Mouse (Mus musculus): ENCODE data around the gene Cfap70. TPM values are rescaled to one million over a fixed set of nuclear protein-coding genes. Genes with fewer than 3 reads are reported as not detected.

Gene Cfap70
- polyA plus RNA-seq, 1 experiment from 2014 or later = 0.96 TPM

DNA sequence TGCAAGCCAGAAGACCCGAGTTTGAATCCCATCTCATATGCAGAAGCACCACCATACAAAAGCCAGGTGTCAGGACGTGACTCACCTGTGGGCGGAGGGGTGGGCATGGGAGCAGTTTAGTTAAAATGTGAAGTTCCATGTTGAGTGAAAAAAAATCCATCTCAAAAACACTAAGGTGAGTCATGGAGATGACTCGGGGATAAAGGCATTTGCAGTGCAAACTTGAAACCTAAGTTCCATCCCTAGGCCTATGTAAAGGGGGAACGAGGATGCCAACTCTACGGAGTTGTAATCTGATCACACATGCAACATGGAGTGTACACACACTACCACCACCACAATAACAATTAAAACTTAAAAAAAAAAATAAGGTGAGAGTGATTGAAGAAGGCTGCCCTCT is 29.0 kb downstream of the Cfap70 start:
- Histone ChIP-seq H3K4me2 (no peak overlapping the region), H3K27me3 (replicated peaks) (no peaks in the 10 kb centered on the region), H3K36me3 (no peaks in the 10 kb centered on the region), H3K9me3 (replicated peaks) (no peaks in the 10 kb centered on the region), H3K27ac (replicated peaks) (no peak overlapping the region), H3K4me1 (no peaks in the 10 kb centered on the region), H3K4me3 (replicated peaks) (no peak overlapping the region), H3K9ac (replicated peaks) (no peak overlapping the region)
- ATAC-seq (ENCODE audit: low FRiP score) = no peak
- WGBS = 90% methylated on average over 6 of the region's 6 CpGs

DNA sequence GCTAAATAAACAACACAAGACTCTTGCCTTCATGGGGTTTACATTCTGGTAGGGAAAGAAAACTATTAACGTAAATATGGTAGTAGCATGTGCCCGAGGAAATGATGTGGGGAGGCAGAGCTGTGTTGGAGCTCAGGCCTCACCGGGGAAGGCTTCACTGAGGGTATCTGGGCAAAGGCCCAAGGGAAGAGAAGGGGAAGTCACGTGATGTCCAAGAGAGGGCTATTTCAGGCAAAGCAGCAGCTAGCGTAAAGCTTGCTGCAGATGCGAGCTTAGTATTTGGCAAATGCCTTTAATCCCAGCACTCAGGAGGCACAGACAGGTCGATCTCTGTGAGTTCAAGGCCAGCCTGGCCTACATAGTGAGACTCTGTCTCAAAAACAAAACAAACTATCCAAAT is 29.8 kb downstream of the Cfap70 start:
- no peaks in the 10 kb centered on the region for H3K4me1 ChIP-seq
- H3K9me3 ChIP-seq (replicated peaks) = no peaks in the 10 kb centered on the region
- H3K9ac ChIP-seq (replicated peaks) = no peak overlapping the region
- no peak for ATAC-seq (ENCODE audit: low FRiP score)
- H3K4me3 ChIP-seq (replicated peaks) = no peak overlapping the region
- H3K27ac ChIP-seq (replicated peaks) = no peak overlapping the region
- no peaks in the 10 kb centered on the region for H3K27me3 ChIP-seq (replicated peaks)
- 80% methylated on average over 7 of the region's 7 CpGs for WGBS
- no peaks in the 10 kb centered on the region for H3K36me3 ChIP-seq
- H3K4me2 ChIP-seq = no peak overlapping the region

DNA sequence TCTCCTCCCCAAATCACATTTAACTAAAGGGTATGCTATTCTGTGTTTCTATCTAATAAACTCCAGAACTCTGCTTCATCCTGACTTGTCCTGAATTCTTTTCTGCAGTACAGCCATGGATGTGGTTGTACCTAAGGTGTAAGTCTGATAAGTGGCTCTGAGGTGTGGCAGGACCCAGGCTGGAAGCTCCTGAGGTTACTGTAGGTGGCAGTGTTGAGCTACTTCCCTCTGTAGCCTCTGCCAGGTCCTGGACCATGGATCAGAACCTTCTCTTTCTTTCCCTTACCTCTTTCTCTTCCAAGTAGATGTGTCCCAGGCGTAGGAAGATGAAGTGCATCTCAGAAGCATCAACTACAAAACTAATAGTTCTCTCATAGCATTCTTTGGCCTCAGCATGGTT is 52.0 kb downstream of the Cfap70 start:
- WGBS = 41% methylated on average over 1 of the region's 1 CpGs
- Histone ChIP-seq H3K27me3 (replicated peaks) (no peaks in the 10 kb centered on the region), H3K4me3 (replicated peaks) (no peak overlapping the region), H3K36me3 (no peaks in the 10 kb centered on the region), H3K4me1 (no peaks in the 10 kb centered on the region), H3K4me2 (no peak overlapping the region), H3K27ac (replicated peaks) (no peak overlapping the region), H3K9ac (replicated peaks) (no peak overlapping the region), H3K9me3 (replicated peaks) (no peaks in the 10 kb centered on the region)
- ATAC-seq (ENCODE audit: low FRiP score) = no peak

DNA sequence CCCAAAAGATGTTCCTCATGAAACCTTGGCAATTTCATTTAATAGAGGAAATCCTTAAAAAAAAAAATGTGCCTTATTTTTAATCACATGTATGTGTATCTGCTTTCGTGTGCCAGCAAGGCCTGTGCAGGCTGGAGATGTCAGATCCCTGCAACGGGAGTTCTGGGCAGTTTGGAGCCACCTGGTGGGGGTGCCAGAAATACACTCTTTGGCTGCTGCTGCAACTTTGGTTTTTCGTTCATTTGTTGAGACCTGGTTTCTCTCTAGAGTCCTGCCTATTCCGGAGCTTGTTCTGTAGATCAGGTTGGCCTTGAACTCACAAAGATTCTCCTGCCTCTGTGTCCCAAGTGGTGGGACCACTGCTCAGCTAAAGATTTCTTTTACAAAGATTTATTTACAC is 53.2 kb downstream of the Cfap70 start:
- H3K4me2 ChIP-seq = no peak overlapping the region
- ATAC-seq (ENCODE audit: low FRiP score) = no peak
- H3K27me3 ChIP-seq (replicated peaks) = no peaks in the 10 kb centered on the region
- WGBS = 52% methylated on average over 4 of the region's 4 CpGs
- no peak overlapping the region for H3K27ac ChIP-seq (replicated peaks)
- H3K9ac ChIP-seq (replicated peaks) = no peak overlapping the region
- H3K4me1 ChIP-seq = 0 out of 2 replicates have a peak, but pooled peaks cover 7% of the 10 kb centered on the region
- no peaks in the 10 kb centered on the region for H3K36me3 ChIP-seq
- H3K9me3 ChIP-seq (replicated peaks) = no peaks in the 10 kb centered on the region
- no peak overlapping the region for H3K4me3 ChIP-seq (replicated peaks)

DNA sequence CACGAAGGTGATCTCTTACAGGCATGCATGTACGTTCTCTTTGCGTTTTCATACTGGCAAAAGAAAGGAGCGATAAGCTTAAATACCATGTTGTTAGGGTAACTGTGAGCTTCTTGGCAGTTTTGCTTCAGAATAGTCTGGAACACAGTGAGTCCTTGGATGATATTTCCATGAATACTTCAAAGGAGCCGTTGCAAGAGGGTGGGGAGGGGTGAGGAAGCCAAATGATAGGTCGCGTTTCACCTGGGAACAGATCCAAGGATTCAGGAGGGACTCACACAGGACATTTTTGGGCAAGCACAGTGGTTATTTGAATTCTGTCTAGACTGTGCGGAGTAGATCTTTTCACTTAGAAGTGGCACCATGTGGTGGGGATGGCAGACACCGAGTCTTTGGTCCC is 54.8 kb downstream of the Cfap70 start:
- Histone ChIP-seq H3K9me3 (replicated peaks) (no peaks in the 10 kb centered on the region), H3K27ac (replicated peaks) (no peak overlapping the region), H3K36me3 (no peaks in the 10 kb centered on the region), H3K4me2 (no peak overlapping the region), H3K4me3 (replicated peaks) (no peak overlapping the region), H3K4me1 (peaks cover 15% of the 10 kb centered on the region), H3K27me3 (replicated peaks) (no peaks in the 10 kb centered on the region), H3K9ac (replicated peaks) (no peak overlapping the region)
- no peak for ATAC-seq (ENCODE audit: low FRiP score)
- 83% methylated on average over 9 of the region's 9 CpGs for WGBS

DNA sequence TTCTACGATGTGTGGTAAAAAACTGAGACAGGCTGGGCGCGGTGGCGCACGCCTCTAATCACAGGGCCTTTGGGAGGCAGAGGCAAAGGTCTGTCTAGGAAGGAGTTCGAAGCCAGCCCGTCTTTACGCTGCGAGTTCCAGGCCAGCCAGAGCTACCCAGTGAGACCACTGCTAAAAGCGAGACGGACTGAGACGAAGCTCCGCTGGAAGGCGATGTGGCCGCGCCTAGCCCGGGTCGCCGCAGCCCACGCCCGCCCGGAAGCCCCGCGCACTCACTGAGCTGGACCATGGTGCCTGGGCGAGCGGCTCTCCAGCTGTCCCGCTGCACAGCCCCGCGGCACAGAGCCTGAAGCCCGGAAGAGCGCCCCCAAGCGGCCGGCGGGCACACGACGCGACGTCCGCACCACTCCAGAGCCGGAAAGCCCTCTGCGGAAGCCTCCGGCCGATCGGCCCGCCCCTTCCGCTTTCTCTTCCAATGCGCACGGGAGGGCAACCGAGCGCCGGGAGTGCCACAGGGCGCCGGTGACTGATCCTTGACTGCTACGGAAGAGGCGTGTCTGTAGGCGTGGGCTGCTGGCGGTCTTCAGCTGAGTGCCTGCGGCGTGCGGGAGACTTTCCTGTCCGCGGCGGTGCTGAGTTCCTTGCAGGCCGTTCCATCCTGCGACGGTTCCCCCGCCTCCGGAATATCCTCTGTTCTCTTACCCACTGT is 58.7 kb downstream of the Cfap70 start, which contains the start of gene Mrps16:
Mrps16 (minus strand) TSS at position 430 of the 709 bp plus-strand sequence.
- Histone ChIP-seq H3K4me3 (replicated peaks) (peak within 1 kb of the TSS; percentile 64), H3K27me3 (replicated peaks) (no peaks in the 10 kb centered on the region), H3K9ac (replicated peaks) (peak within 1 kb of the TSS; percentile 75), H3K27ac (replicated peaks) (peak within 1 kb of the TSS; percentile 90), H3K9me3 (replicated peaks) (no peaks in the 10 kb centered on the region), H3K4me2 (peak within 1 kb of the TSS; percentile 60), H3K4me1 (peaks cover 27% of the 10 kb centered on the region), H3K36me3 (peaks cover 13% of the 10 kb centered on the region)
- WGBS = under 1% methylated on average over 68 of the region's 68 CpGs
- peak; percentile 96 for ATAC-seq (ENCODE audit: low FRiP score)

DNA sequence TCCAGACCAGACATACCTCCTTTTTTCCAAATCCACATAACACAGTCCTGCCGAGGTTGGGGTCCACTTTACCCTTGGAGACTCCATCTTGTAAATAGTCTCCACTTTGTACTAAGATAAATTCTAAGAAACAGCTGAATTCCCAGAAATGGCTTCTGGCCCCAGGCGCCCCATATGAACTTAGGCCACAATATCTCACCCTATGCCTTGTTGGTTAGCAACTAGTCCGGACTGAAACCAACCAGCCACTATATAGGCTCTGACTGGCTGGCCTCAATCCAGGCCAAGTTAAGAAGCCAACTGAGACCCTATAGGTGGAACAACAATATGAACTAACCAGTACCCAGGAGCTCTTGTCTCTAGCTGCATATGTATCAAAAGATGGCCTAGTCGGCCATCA is 59.7 kb downstream of the Cfap70 start:
- ATAC-seq (ENCODE audit: low FRiP score) = no peak
- H3K27me3 ChIP-seq (replicated peaks) = no peaks in the 10 kb centered on the region
- peaks cover 38% of the 10 kb centered on the region for H3K4me1 ChIP-seq
- H3K4me3 ChIP-seq (replicated peaks) = no peak overlapping the region
- peak overlapping the region; percentile 60 for H3K4me2 ChIP-seq
- H3K9me3 ChIP-seq (replicated peaks) = no peaks in the 10 kb centered on the region
- H3K9ac ChIP-seq (replicated peaks) = no peak overlapping the region; the same call in 1 of the 2 replicates
- WGBS = 87% methylated on average over 4 of the region's 4 CpGs
- peaks cover 13% of the 10 kb centered on the region for H3K36me3 ChIP-seq
- H3K27ac ChIP-seq (replicated peaks) = no peak overlapping the region

DNA sequence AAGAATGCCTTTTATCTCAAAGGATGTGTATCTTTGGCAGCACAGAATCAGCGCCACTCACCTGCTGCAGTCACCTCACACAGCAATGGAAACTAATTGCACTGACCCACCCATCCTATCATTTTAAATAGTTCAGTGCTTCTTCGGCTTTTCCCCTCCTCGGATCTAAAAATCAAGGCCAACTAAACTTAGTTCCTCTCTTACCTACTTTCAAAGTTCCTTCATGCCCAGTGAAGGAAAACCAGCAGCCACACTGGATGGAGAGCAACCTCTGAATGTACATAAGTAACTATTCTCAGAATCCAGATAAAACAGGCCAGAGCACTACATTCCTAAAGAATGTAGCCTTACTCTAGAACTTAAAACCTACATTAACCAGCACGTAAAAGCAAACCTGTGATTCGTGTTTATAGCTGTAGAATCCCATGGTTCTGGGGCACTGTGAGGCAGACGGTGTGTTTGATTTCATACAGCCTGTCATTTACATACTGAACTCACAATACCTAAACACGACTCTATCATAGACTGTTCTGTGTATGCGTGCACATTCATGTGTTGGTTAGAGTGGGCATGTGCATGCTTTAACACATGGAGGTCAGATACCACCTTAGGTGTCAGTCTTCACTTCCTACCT is 62.5 kb downstream of the Cfap70 start:
- H3K4me3 ChIP-seq (replicated peaks) = peak overlapping the region; percentile 61
- 88% methylated on average over 8 of the region's 8 CpGs for WGBS
- H3K4me1 ChIP-seq = peaks cover 58% of the 10 kb centered on the region
- H3K4me2 ChIP-seq = peak overlapping the region; percentile 74
- peak overlapping the region; percentile 72 for H3K9ac ChIP-seq (replicated peaks)
- no peaks in the 10 kb centered on the region for H3K9me3 ChIP-seq (replicated peaks)
- no peak for ATAC-seq (ENCODE audit: low FRiP score)
- no peaks in the 10 kb centered on the region for H3K27me3 ChIP-seq (replicated peaks)
- peak overlapping the region; percentile 87; the same call in 1 of the 2 replicates for H3K27ac ChIP-seq (replicated peaks)
- H3K36me3 ChIP-seq = peaks cover 27% of the 10 kb centered on the region

DNA sequence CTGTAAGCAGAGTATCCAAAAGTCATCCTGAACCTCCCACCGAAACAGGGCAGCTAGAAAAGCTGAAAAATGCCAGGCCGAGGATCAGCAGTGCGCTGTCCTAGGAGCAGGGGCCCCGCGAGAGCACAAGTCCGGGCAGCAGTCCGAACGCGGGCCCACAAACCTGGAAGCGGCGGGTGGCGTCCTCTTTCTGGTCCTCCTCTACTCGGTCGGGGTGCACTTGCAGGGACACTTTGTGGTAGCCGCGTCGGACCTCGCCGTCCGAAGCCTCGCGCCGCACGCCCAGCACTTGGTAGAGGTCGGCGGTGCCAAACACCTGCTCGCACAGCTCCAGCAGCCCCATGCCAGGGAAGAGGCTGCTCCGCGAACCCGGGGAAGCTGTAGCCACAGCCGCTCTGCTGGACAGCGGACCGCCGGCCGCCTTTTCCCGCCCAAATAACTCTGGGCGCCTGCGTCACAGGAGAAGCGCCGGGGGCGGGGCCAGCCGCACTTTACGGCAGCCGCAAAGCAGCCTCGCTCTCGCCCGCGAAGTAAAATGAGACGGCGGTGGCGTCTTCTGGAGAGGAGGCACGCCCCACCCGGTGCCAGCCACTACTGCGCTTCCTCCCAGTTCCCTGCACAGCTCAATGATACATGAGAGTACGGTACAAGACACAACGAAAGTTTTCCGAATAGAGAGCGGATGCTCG is 63.4 kb downstream of the Cfap70 start, which contains the start of gene Dnajc9:
Dnajc9 (minus strand) TSS at position 470 of the 689 bp plus-strand sequence.
- H3K36me3 ChIP-seq = peaks cover 34% of the 10 kb centered on the region
- under 1% methylated on average over 59 of the region's 59 CpGs for WGBS

DNA sequence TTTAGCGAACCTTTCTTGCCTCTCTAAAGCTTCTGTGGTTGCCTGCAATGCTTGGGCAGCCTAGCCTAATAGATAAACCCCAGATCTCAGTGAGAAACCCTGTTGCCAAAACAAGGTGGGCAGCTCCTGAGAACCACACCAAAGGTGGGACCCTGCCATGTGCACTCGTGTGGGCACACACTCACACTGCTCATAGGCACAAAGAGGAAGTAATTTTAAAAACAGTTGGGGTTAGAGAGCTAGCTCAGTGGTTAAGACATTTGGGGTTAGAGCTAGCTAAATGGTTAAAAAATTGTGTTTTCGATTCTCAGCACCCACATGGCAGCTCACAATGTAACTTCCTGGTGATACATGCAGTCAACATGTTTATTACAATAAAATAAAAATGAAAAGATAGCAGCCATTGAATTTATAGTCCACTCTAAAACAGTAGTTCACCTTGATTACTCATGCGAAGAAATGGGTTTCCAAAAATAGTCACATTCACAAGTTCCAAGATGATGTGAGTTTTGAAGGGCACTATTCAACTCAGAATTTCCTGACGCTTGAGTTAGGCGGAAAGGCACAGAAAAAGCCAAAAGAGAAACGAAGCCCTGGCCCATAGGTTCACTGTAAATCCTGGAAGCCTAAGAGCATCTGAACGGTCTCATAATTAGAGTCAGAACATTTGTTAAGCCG is 72.1 kb downstream of the Cfap70 start:
- ATAC-seq (ENCODE audit: low FRiP score) = no peak
- Histone ChIP-seq H3K27ac (replicated peaks) (no peak overlapping the region), H3K9me3 (replicated peaks) (no peaks in the 10 kb centered on the region), H3K27me3 (replicated peaks) (no peaks in the 10 kb centered on the region), H3K9ac (replicated peaks) (no peak overlapping the region), H3K4me3 (replicated peaks) (no peak overlapping the region), H3K36me3 (peaks cover 72% of the 10 kb centered on the region), H3K4me2 (no peak overlapping the region), H3K4me1 (no peaks in the 10 kb centered on the region)
- 92% methylated on average over 9 of the region's 9 CpGs for WGBS

More for the DNA sequence above, 63.4 kb downstream of the Cfap70 start, which contains the start of gene Dnajc9:
- Histone ChIP-seq H3K9ac (replicated peaks) (peak within 1 kb of the TSS; percentile 72), H3K9me3 (replicated peaks) (no peaks in the 10 kb centered on the region), H3K4me2 (peak within 1 kb of the TSS; percentile 74), H3K4me3 (replicated peaks) (peak within 1 kb of the TSS; percentile 61), H3K27me3 (replicated peaks) (no peaks in the 10 kb centered on the region), H3K4me1 (peaks cover 50% of the 10 kb centered on the region), H3K27ac (replicated peaks) (peak within 1 kb of the TSS; percentile 87)
- peak; percentile 73 for ATAC-seq (ENCODE audit: low FRiP score)

DNA sequence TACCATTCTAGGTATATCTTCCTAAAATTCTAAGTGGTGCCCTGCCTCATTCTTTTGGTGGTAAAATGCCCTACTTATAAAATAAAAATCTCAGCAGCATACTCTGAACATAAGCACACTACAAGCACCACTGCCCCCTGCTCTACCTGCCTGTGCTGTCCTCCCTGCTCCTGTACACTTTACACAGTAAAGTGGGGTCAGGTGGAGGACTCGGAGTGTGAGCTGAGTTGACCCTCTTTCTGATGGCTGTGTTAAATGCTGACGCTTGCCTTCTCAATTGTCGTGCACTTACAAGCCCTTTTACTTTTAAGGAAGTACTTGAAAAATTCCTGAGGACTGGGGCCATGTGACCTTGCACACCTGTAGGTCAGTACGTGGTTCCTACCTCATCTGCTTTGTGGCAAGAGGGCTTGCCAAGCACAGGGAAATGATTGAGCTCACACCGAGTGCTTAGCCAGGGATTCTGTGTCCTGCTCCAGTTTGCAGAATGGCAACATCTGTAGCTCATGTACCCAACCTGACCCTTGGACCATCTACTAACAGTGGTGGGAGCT is 72.9 kb downstream of the Cfap70 start:
- Histone ChIP-seq H3K36me3 (peaks cover 71% of the 10 kb centered on the region), H3K4me2 (no peak overlapping the region), H3K9me3 (replicated peaks) (no peaks in the 10 kb centered on the region), H3K27me3 (replicated peaks) (no peaks in the 10 kb centered on the region), H3K4me1 (no peaks in the 10 kb centered on the region), H3K9ac (replicated peaks) (no peak overlapping the region), H3K27ac (replicated peaks) (no peak overlapping the region), H3K4me3 (replicated peaks) (no peak overlapping the region)
- no peak for ATAC-seq (ENCODE audit: low FRiP score)
- 94% methylated on average over 5 of the region's 5 CpGs for WGBS
